Mouse (Mus musculus): Measurements from ENCODE around the gene Avpr1b. TPM values are rescaled to one million over a fixed set of nuclear protein-coding genes. Genes with fewer than 3 reads are reported as not detected.
"Not testable (repeated sequence)": the region's sequence is repeated elsewhere in the genome, so short reads cannot be mapped to it uniquely, and the experiment has no call there.

Gene Avpr1b
- polyA plus RNA-seq (2012; fragmentation: generic; extraction: Trizol): not detected
- long read RNA-seq, experiment 1: 0 reads
- long read RNA-seq, experiment 2: 0 reads

DNA sequence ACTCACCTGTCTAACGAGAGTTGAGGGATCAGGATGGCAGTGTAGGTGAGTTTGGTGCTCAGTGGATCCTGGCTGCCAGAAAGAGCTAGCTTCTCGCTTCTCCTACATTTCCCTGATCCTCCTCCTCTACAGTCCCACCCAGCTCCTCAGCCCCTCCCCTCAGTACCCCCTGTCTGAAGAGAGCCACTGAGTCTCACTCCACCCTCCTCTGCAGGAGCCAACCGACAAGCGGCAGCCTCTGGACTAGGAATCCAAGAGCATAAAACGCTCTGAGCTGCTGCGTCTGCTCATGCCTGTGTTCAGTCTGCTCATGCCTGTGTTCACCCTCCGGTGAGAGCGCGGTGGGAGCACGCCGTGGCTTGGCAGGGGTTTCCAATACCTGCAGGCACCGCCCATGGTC, at the start of gene Avpr1b:
Gene Avpr1b (plus strand): TSS at position 335 of the 400 bp plus-strand sequence.
- no peak within 1 kb of the TSS for H3ac ChIP-seq (ENCODE audit: control insufficient read depth, insufficient read length, low read depth)
- H3K79me2 ChIP-seq (ENCODE audit: control insufficient read depth, insufficient read depth): no peaks in the 10 kb centered on the region
- no peaks in the 10 kb centered on the region for H3K36me3 ChIP-seq (ENCODE audit: control insufficient read depth, insufficient read depth)
- peaks cover 54% of the 10 kb centered on the region for H3K27me3 ChIP-seq (ENCODE audit: control insufficient read depth, insufficient read depth, insufficient read length)
- no peaks in the 10 kb centered on the region for H3K79me3 ChIP-seq (ENCODE audit: low read depth)
- no peak within 1 kb of the TSS for H3K4me3 ChIP-seq (ENCODE audit: insufficient read depth, poor library complexity, severe bottlenecking)
- TF ChIP-seq MYOG (IDR thresholded peaks at IDR 0.05; ENCODE audit: control insufficient read depth, extremely low read depth, insufficient read length) (no peak), CTCF (IDR thresholded peaks at IDR 0.05; ENCODE audit: control insufficient read depth, insufficient read depth, insufficient read length) (no peak), CEBPB (IDR thresholded peaks at IDR 0.05; ENCODE audit: low read depth) (no peak), MYOD1 (IDR thresholded peaks at IDR 0.05; ENCODE audit: control insufficient read depth, insufficient read length, low read depth) (no peak)

DNA sequence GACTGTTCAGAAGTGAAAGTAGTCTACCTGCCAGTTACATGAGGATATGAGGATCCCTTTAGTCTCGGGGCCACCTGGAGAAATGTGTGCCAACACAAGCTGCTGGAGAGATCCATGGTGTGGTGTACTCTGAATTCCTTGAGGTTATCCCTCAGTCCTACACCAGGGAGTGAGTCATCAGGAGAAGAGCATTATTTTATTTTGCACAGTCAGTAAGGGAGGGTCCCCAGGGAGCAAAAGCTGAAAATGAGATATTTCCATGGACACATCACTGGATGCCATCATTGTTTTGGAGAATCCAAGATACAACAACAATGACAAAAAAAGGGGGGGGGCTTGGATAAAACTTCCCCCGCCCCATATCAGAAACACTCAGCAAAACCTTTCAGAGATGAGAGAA, 47.1 kb upstream of the Avpr1b start:
- no peak for TF ChIP-seq CEBPB (IDR thresholded peaks at IDR 0.05; ENCODE audit: low read depth)
- TF ChIP-seq CTCF (IDR thresholded peaks at IDR 0.05; ENCODE audit: control insufficient read depth, insufficient read depth, insufficient read length): no peak
- no peak for TF ChIP-seq MAX (IDR thresholded peaks at IDR 0.05)
- no peak for TF ChIP-seq MYOD1 (IDR thresholded peaks at IDR 0.05; ENCODE audit: control insufficient read depth, insufficient read length, low read depth)
- TF ChIP-seq USF1 (IDR thresholded peaks at IDR 0.05; ENCODE audit: low read depth): no peak
- TF ChIP-seq FOSL1 (IDR thresholded peaks at IDR 0.05; ENCODE audit: insufficient read depth, low read length, poor library complexity, severe bottlenecking): no peak
- TF ChIP-seq MYOG (IDR thresholded peaks at IDR 0.05; ENCODE audit: control insufficient read depth, extremely low read depth, insufficient read length): no peak
- Histone ChIP-seq H3K27me3 (ENCODE audit: control insufficient read depth, insufficient read depth, insufficient read length) (no peaks in the 10 kb centered on the region), H3ac (ENCODE audit: control insufficient read depth, insufficient read length, low read depth) (no peak overlapping the region), H3K36me3 (ENCODE audit: control insufficient read depth, insufficient read depth) (no peaks in the 10 kb centered on the region), H3K79me2 (ENCODE audit: control insufficient read depth, insufficient read depth) (no peaks in the 10 kb centered on the region), H3K79me3 (ENCODE audit: low read depth) (no peaks in the 10 kb centered on the region), H3K4me3 (ENCODE audit: insufficient read depth, poor library complexity, severe bottlenecking) (no peak overlapping the region)

DNA sequence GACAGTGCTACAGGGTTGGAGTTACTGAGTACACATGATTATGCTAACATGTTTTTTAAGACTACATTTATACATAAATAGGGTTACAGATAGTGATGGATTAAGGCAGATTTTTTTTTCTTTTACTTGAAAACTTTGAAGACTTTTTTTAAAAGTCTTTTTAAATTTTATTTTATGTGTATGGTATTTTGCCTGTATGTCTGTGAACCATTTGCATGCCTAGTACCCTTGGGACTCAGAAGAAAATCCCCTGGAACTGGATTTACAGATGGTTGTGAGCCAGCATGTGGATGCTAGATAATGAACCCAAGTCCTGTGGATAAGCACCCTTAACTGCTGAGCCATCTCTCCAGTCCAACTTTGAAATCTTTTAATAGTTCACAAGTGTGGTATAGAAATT, 45.6 kb upstream of the Avpr1b start:
- no peaks in the 10 kb centered on the region for H3K79me2 ChIP-seq (ENCODE audit: control insufficient read depth, insufficient read depth)
- H3K27me3 ChIP-seq (ENCODE audit: control insufficient read depth, insufficient read depth, insufficient read length): no peaks in the 10 kb centered on the region
- H3K4me3 ChIP-seq (ENCODE audit: insufficient read depth, poor library complexity, severe bottlenecking): no peak overlapping the region
- TF ChIP-seq MAX (IDR thresholded peaks at IDR 0.05) (no peak), CEBPB (IDR thresholded peaks at IDR 0.05; ENCODE audit: low read depth) (no peak), CTCF (IDR thresholded peaks at IDR 0.05; ENCODE audit: control insufficient read depth, insufficient read depth, insufficient read length) (no peak), MYOG (IDR thresholded peaks at IDR 0.05; ENCODE audit: control insufficient read depth, extremely low read depth, insufficient read length) (no peak), FOSL1 (IDR thresholded peaks at IDR 0.05; ENCODE audit: insufficient read depth, low read length, poor library complexity, severe bottlenecking) (no peak), USF1 (IDR thresholded peaks at IDR 0.05; ENCODE audit: low read depth) (no peak), MYOD1 (IDR thresholded peaks at IDR 0.05; ENCODE audit: control insufficient read depth, insufficient read length, low read depth) (no peak)
- H3K36me3 ChIP-seq (ENCODE audit: control insufficient read depth, insufficient read depth): no peaks in the 10 kb centered on the region
- no peaks in the 10 kb centered on the region for H3K79me3 ChIP-seq (ENCODE audit: low read depth)
- no peak overlapping the region for H3ac ChIP-seq (ENCODE audit: control insufficient read depth, insufficient read length, low read depth)

DNA sequence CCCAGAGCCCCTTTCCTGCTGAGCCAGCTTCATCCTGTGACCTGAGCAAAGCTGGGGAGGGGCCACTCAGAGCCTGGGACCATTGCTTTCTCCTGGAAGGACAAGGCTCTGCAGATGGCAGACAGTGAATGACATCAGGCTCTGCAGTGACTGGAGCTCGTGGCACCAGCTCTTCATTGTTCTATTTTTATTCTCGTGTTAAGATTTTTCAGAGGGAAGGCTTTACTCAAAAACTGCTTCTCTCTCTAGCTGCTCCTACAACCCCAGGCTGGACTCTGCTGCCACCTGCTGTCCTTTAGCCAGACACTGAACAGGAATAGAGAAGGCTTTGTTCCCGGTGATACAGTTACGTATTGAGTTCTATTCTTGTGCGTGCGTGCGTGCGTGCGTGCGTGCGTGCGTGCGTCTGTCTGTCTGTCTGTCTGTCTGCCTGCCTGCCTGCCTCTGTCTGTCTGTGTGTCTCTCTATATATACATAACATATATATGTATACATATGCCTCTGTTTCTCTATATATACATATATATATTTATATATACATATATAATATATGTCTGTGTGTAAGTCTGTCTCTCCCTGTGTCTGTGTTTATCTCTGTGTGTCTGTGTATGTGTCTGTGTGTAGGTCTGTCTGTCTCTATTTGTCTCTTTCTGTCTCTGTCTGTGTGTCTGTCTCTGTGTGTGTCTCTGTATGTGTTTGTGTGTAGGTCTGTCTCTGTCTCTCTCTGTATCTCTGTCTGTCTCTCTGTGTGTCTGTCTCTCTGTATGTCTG, 43.8 kb upstream of the Avpr1b start:
- Histone ChIP-seq H3K79me3 (ENCODE audit: low read depth) (no peaks in the 10 kb centered on the region), H3K79me2 (ENCODE audit: control insufficient read depth, insufficient read depth) (no peaks in the 10 kb centered on the region), H3K4me3 (ENCODE audit: insufficient read depth, poor library complexity, severe bottlenecking) (no peak overlapping the region), H3ac (ENCODE audit: control insufficient read depth, insufficient read length, low read depth) (no peak overlapping the region), H3K27me3 (ENCODE audit: control insufficient read depth, insufficient read depth, insufficient read length) (no peaks in the 10 kb centered on the region), H3K36me3 (ENCODE audit: control insufficient read depth, insufficient read depth) (no peaks in the 10 kb centered on the region)
- peak; percentile 71 for TF ChIP-seq CTCF (IDR thresholded peaks at IDR 0.05; ENCODE audit: control insufficient read depth, insufficient read depth, insufficient read length)
- no peak for TF ChIP-seq USF1 (IDR thresholded peaks at IDR 0.05; ENCODE audit: low read depth)

DNA sequence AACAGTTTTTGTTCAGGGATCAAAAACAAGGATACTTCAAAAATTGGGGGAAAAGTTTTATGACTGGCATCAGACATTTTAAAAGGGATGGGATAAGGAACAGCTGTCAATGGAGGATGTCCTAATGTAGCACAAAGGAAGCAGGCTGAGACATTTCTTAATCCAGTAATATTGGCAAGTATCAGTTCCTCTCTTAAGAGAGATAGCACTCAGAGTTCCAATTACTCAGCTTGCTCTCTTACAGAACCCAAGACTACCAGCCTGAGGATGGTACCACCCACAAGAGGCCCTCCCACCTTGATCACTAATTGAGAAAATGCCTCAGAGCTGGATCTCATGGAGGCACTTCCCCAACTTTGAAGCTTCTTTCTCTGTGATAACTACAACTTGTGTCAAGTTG, 38.5 kb upstream of the Avpr1b start:
- Histone ChIP-seq H3K4me3 (ENCODE audit: insufficient read depth, poor library complexity, severe bottlenecking) (no peak overlapping the region), H3K79me3 (ENCODE audit: low read depth) (no peaks in the 10 kb centered on the region), H3K79me2 (ENCODE audit: control insufficient read depth, insufficient read depth) (no peaks in the 10 kb centered on the region), H3K27me3 (ENCODE audit: control insufficient read depth, insufficient read depth, insufficient read length) (no peaks in the 10 kb centered on the region), H3K36me3 (ENCODE audit: control insufficient read depth, insufficient read depth) (no peaks in the 10 kb centered on the region), H3ac (ENCODE audit: control insufficient read depth, insufficient read length, low read depth) (no peak overlapping the region)
- TF ChIP-seq FOSL1 (IDR thresholded peaks at IDR 0.05; ENCODE audit: insufficient read depth, low read length, poor library complexity, severe bottlenecking) (no peak), CEBPB (IDR thresholded peaks at IDR 0.05; ENCODE audit: low read depth) (no peak), MYOD1 (IDR thresholded peaks at IDR 0.05; ENCODE audit: control insufficient read depth, insufficient read length, low read depth) (no peak), MYOG (IDR thresholded peaks at IDR 0.05; ENCODE audit: control insufficient read depth, extremely low read depth, insufficient read length) (no peak), MAX (IDR thresholded peaks at IDR 0.05) (no peak), CTCF (IDR thresholded peaks at IDR 0.05; ENCODE audit: control insufficient read depth, insufficient read depth, insufficient read length) (no peak), USF1 (IDR thresholded peaks at IDR 0.05; ENCODE audit: low read depth) (no peak)

DNA sequence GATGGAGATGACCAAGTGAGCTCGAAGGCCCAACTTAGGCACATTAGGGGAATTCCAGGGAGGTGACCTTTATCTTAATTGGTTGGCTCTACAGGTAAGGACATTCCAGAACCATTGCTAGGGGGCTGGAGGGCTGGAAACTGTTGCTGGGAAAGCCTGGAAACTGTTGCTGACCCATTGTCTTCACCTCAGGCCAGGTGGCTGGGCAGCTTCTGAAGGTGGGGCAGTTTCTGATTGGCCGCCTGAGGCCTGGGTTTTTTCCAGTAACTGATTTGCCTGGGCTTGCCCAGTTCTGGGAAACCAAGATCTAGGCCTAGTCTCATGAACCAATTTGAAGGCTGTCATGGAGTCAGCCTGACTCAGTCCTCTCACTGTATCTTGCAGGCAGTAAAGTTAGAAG, 37.0 kb upstream of the Avpr1b start:
- Histone ChIP-seq H3K27me3 (ENCODE audit: control insufficient read depth, insufficient read depth, insufficient read length) (no peaks in the 10 kb centered on the region), H3K36me3 (ENCODE audit: control insufficient read depth, insufficient read depth) (no peaks in the 10 kb centered on the region), H3K4me3 (ENCODE audit: insufficient read depth, poor library complexity, severe bottlenecking) (no peak overlapping the region), H3K79me3 (ENCODE audit: low read depth) (no peaks in the 10 kb centered on the region), H3K79me2 (ENCODE audit: control insufficient read depth, insufficient read depth) (no peaks in the 10 kb centered on the region), H3ac (ENCODE audit: control insufficient read depth, insufficient read length, low read depth) (no peak overlapping the region)
- TF ChIP-seq MAX (IDR thresholded peaks at IDR 0.05) (no peak), CEBPB (IDR thresholded peaks at IDR 0.05; ENCODE audit: low read depth) (no peak), MYOG (IDR thresholded peaks at IDR 0.05; ENCODE audit: control insufficient read depth, extremely low read depth, insufficient read length) (no peak), MYOD1 (IDR thresholded peaks at IDR 0.05; ENCODE audit: control insufficient read depth, insufficient read length, low read depth) (no peak), USF1 (IDR thresholded peaks at IDR 0.05; ENCODE audit: low read depth) (no peak), FOSL1 (IDR thresholded peaks at IDR 0.05; ENCODE audit: insufficient read depth, low read length, poor library complexity, severe bottlenecking) (no peak), CTCF (IDR thresholded peaks at IDR 0.05; ENCODE audit: control insufficient read depth, insufficient read depth, insufficient read length) (no peak)

DNA sequence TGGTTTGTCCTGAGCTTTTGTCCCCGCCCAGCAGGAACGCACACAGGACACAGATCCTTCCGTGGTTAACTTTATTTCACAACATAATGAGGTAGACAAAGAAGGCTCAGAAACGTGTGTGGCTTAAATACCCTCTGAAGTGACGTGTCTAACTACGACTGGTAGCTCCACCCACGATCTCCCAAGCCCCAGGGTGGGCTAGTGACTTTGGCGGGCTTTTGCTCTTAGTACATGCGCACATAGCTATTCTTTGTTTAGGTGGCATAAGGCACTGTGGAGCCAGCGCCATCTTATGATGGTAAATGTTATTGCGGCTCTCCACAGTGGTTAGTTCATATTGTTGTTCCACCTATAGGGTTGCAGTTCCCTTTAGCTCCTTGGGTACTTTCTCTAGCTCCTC, 33.0 kb upstream of the Avpr1b start:
- H3K79me3 ChIP-seq (ENCODE audit: low read depth): not testable (repeated sequence)

More for the DNA sequence above, 33.0 kb upstream of the Avpr1b start:
- not testable (repeated sequence) for H3K79me2 ChIP-seq (ENCODE audit: control insufficient read depth, insufficient read depth); H3K4me3 ChIP-seq (ENCODE audit: insufficient read depth, poor library complexity, severe bottlenecking); H3K36me3 ChIP-seq (ENCODE audit: control insufficient read depth, insufficient read depth); H3ac ChIP-seq (ENCODE audit: control insufficient read depth, insufficient read length, low read depth); H3K27me3 ChIP-seq (ENCODE audit: control insufficient read depth, insufficient read depth, insufficient read length)

Data from C2C12 (cell line).